Mouse (Mus musculus) stomach, postnatal 0 days (tissue): ENCODE measurements around the gene E4f1.

ENCODE experiments used
- CTCF ChIP-seq: IDR thresholded peaks from 2 replicates; pipeline ENCODE4 v1.5.1; 2016; ENCODE audit warnings: antibody characterized with exemption, low read depth, mild to moderate bottlenecking, moderate library complexity
- EP300 ChIP-seq: optimal IDR thresholded peaks from 2 replicates; pipeline ENCODE3; 2016; ENCODE audit warnings: antibody characterized with exemption

GRCm38 (mm10) chr17:24454218-24454755 lies 15.8 kb downstream of the E4f1 start:
- TF ChIP-seq CTCF (no peak), EP300 (peak; percentile 22)
